7 mouse cellular contexts compared by ENCODE assay signal in the genomic region with DNA sequence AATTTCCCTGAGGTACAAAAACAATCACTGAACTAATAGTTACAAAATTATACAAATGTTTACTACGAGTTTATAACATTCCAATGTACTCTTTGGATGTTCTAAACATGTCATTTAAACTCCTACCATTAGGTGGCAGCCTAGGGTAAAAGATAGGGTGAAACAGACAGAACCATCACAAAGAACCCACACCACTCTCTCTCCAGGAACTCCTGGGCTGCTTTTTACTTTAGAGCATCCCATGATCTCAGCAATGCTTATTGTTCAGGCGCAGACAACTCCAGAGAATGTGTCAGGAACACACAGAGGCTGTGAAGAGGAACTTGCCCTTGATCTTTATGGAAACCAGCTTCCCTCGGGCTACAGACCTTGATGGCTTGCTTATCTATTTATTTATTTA. TPM values are rescaled to one million over a fixed set of nuclear protein-coding genes. Genes with fewer than 3 reads are reported as not detected.
DNase-seq lines count a peak whose midpoint lies in the region; ATAC-seq and TF ChIP-seq lines count a peak whose summit lies in the region.

No protein-coding gene starts in this region.

- no peaks in the 10 kb centered on the region for H3K27me3 ChIP-seq in embryonic facial prominence, embryonic 11.5 days (ENCODE audit: control insufficient read depth, insufficient read depth, low read length)
- no peaks in the 10 kb centered on the region for H3K27me3 ChIP-seq in hindbrain, embryonic 14.5 days (ENCODE audit: control insufficient read depth, insufficient read depth, low read length)

- H3K27ac ChIP-seq in embryonic facial prominence, embryonic 11.5 days (replicated peaks; ENCODE audit: low read depth, low read length), result no peak overlapping the region
- H3K27ac ChIP-seq in hindbrain, embryonic 14.5 days, result no peak overlapping the region; the same call in 1 of the 2 replicates

- no peak overlapping the region for H3K4me3 ChIP-seq in embryonic facial prominence, embryonic 11.5 days (ENCODE audit: low read depth, low read length)
- H3K4me3 ChIP-seq in hindbrain, embryonic 14.5 days (replicated peaks; ENCODE audit: low read length), result no peak overlapping the region
- H3K4me3 ChIP-seq in lung, adult 2 months (replicated peaks; ENCODE audit: extremely low read depth, low read depth, low read length), result no peak overlapping the region

- ATAC-seq in activated CD4-positive, CD25-positive, alpha-beta regulatory T cell, adult 4 months, result peak; percentile 86
- ATAC-seq in embryonic facial prominence, embryonic 11.5 days (replicated peaks; ENCODE audit: insufficient number of reproducible peaks, low FRiP score, low TSS enrichment, low read depth), result no peak; the same call in 1 of the 2 replicates
- peak; percentile 83 for ATAC-seq in hindbrain, embryonic 14.5 days (ENCODE audit: low FRiP score)

- no peak for TF ChIP-seq POLR2A in lung, adult 2 months (IDR thresholded peaks at IDR 0.05; ENCODE audit: borderline replicate concordance, extremely low read depth, low read depth, low read length)

- peak; percentile 16 for DNase-seq in testis, postnatal 14 days (ENCODE audit: low spot score)
- no peak for DNase-seq in testis, postnatal 10 days (ENCODE audit: low spot score)
- DNase-seq in embryonic facial prominence, embryonic 11.5 days (ENCODE audit: low spot score), result peak; percentile 89
- peak; percentile 95 for DNase-seq in hindbrain, embryonic 14.5 days (ENCODE audit: low spot score)
- no peak for DNase-seq in lung, adult 2 months
- DNase-seq in retina, adult 2 months (ENCODE audit: low read depth, low spot score), result peak; percentile 60

- WGBS in embryonic facial prominence, embryonic 11.5 days, result 17% methylated on average over 3 of the region's 3 CpGs
- whole genome bisulfite sequencing in hindbrain, embryonic 14.5 days, result 8% methylated on average over 3 of the region's 3 CpGs
- 18% methylated on average over 3 of the region's 3 CpGs for WGBS in lung, adult 2 months

- H3K4me2 ChIP-seq in embryonic facial prominence, embryonic 11.5 days (ENCODE audit: low read depth, low read length), result no peak overlapping the region
- H3K4me2 ChIP-seq in hindbrain, embryonic 14.5 days (replicated peaks), result no peak overlapping the region

- H3K9ac ChIP-seq in embryonic facial prominence, embryonic 11.5 days (replicated peaks; ENCODE audit: low read length), result no peak overlapping the region
- H3K9ac ChIP-seq in hindbrain, embryonic 14.5 days, result no peak overlapping the region

- no peaks in the 10 kb centered on the region for H3K4me1 ChIP-seq in embryonic facial prominence, embryonic 11.5 days (ENCODE audit: control insufficient read depth, insufficient read depth, low read length)
- H3K4me1 ChIP-seq in hindbrain, embryonic 14.5 days (replicated peaks; ENCODE audit: control insufficient read depth, insufficient read depth, low read length), result no peaks in the 10 kb centered on the region
- H3K4me1 ChIP-seq in lung, adult 2 months (ENCODE audit: control insufficient read depth, insufficient read depth, low read length), result no peaks in the 10 kb centered on the region

- no peaks in the 10 kb centered on the region for H3K36me3 ChIP-seq in embryonic facial prominence, embryonic 11.5 days (replicated peaks; ENCODE audit: control insufficient read depth, insufficient read depth, low read depth, low read length)
- peaks cover 24% of the 10 kb centered on the region for H3K36me3 ChIP-seq in hindbrain, embryonic 14.5 days (replicated peaks; ENCODE audit: control insufficient read depth, insufficient read depth)

- TF ChIP-seq CTCF in lung, adult 2 months (IDR thresholded peaks at IDR 0.05; ENCODE audit: insufficient read depth, low read length), result peak; percentile 45; the same call in 1 of the 2 replicates

- no peaks in the 10 kb centered on the region for H3K9me3 ChIP-seq in embryonic facial prominence, embryonic 11.5 days (replicated peaks; ENCODE audit: control insufficient read depth, low read length)
- no peaks in the 10 kb centered on the region for H3K9me3 ChIP-seq in hindbrain, embryonic 14.5 days (ENCODE audit: control insufficient read depth, low read length)

RNA-seq across cellular contexts. Expression of a gene that starts 49.2 kb away (rescaled TPM):
- 1 to 10 TPM in 1 of 2 experiments, under 1 TPM in 1; 0.85 to 1.3 TPM for polyA plus RNA-seq in activated CD4-positive, CD25-positive, alpha-beta regulatory T cell, adult 4 months (2017; shearing (Covaris generic))
- polyA plus RNA-seq in embryonic facial prominence, embryonic 11.5 days (2014; fragmentation: Nextera tagmentation; extraction: Ambion mirVana), result 2.6 and 3.6 TPM in 2 replicates
- 4.0 and 4.1 TPM in 2 replicates for polyA plus RNA-seq in hindbrain, embryonic 14.5 days (2014; fragmentation: Nextera tagmentation; extraction: Ambion mirVana)
- 9.3 and 9.9 TPM in 2 replicates for polyA plus RNA-seq in lung, adult 2 months (2012; rRNA removed)

Comparison
In these comparisons a context has a peak if more than half of its experiments do, and no peak if none do; other contexts are left out.
1. DNase-seq: peak in testis, postnatal 14 days (single experiment), embryonic facial prominence, embryonic 11.5 days (single experiment), hindbrain, embryonic 14.5 days (single experiment) and retina, adult 2 months (single experiment); none in testis, postnatal 10 days (single experiment) and lung, adult 2 months (single experiment).